Mouse (Mus musculus): ENCODE data around the gene Cpe.
A peak's percentile ranks its signal among the peaks of the same experiment; 100 is the strongest.

The Cpe gene

GRCm38 (mm10) chr8:64634131-64634865 is 58.6 kb downstream of the Cpe start:
- DNase-seq (ENCODE audit: low read depth, low spot score) = no peak

- no peak for DNase-seq (ENCODE audit: low read depth, low spot score)
Observed at GRCm38 (mm10) chr8:64632169-64632568, 60.7 kb downstream of the Cpe start.

DNA sequence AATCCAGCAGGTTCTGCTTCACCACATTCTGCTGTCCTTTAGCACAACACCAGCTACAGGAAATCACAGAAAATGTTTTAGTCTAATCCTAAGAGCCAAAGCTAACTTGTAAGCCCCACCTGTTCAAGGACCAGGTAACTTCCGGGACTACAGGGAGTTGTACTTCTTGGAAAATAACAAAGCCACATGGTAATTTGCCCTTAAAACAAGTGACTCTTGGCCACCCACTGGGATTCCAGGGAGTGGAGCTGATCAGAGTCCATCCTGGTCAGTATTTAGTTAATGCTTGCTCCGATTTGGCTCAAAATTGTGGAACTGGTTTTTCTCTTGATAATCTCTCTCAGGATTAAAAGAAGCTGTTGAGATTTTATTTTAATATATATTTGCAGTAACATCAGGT is 61.1 kb downstream of the Cpe start:
- DNase-seq (ENCODE audit: low read depth, low spot score) = no peak

GRCm38 (mm10) chr8:64629034-64629760 is 63.7 kb downstream of the Cpe start:
- DNase-seq (ENCODE audit: low read depth, low spot score) = no peak

- no peak for DNase-seq (ENCODE audit: low read depth, low spot score)
Observed at GRCm38 (mm10) chr8:64628039-64628438, 64.8 kb downstream of the Cpe start.

GRCm38 (mm10) chr8:64624603-64625037 is 68.2 kb downstream of the Cpe start:
- no peak for DNase-seq (ENCODE audit: low read depth, low spot score)

- DNase-seq (ENCODE audit: low read depth, low spot score) = no peak
Observed at GRCm38 (mm10) chr8:64620365-64621150, 72.3 kb downstream of the Cpe start.

DNA sequence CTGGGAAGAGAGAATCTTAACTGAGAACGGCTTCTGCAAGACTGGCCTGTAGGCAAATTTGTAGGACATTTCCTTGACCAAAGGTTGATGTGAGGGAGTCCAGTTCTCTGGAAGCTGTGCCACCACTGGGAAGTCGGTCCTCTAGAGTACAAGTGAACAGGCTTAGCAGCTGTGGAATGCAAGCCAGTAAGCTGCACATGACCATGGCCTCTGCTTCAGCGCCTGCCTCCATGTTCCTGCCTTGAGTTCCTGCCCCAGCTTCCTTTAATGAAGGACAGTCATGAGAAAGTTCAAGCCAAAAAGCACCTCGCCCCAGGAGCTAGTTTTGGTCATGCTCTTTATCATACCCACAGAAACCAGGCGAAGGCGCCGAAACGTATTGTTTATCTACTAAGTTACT is 73.2 kb downstream of the Cpe start:
- DNase-seq (ENCODE audit: low read depth, low spot score) = no peak

DNA sequence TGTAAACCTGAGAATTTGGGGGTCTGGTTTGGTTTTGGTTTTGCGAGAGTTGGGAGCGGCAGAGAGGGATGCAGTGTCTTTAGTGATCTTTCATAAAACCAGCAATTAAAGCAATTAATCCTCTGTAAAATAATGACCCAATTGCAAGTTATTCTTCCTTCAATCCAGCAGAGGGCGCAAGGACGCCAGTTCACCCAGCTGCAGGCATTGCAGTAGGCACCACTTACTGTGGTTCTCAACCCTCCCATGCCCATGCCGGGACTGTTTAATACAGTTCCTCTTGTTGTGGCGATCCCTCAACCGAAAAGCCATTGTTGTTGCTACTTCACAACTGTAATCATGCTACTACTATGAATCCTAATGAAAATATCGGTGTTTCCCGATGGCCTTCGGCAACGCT is 74.2 kb downstream of the Cpe start:
- peak; percentile 52 for DNase-seq (ENCODE audit: low read depth, low spot score)

DNA sequence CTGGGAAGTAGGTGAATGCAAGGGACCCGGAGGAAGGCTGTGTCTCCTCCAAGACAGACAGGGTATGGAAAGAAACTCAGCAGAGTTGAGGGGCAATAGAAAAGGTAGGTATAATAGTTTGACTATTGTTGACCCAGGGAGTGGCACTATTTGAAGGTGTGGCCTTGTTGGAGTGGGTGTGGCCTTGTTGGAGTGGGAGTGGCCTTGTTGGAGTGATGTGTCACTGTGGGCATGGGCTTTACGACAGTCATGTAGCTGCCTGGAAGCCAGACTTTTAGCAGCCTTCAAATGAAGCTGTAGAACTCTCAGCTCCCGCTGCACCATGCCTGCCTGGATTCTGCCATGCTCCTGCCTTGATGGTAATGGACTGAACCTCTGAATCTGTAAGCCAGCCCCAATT is 76.3 kb downstream of the Cpe start:
- DNase-seq (ENCODE audit: low read depth, low spot score) = no peak

DNA sequence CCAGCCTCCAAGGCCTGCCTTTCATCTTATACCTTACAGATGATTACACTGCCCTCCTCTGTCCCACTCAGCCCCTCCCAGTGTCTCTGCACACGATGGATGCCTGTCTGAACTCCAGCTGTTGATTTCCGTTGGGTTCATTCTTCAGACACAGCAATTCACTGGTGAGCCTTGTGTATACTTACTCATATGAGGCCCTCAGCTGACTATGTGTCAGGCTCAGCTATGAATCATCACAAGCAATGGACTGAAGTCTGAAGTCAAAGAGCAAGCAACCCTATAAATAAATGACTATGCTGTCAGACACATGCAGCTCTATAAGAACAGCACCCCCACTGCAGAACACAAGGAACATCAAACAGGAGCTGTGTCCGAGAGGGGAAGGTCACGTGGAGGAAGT is 77.4 kb downstream of the Cpe start:
- no peak for DNase-seq (ENCODE audit: low read depth, low spot score)

- DNase-seq (ENCODE audit: low read depth, low spot score) = no peak
Observed at GRCm38 (mm10) chr8:64613663-64614062, 79.2 kb downstream of the Cpe start.

- DNase-seq (ENCODE audit: low read depth, low spot score) = no peak
Observed at GRCm38 (mm10) chr8:64611210-64611974, 81.5 kb downstream of the Cpe start.

- no peak for DNase-seq (ENCODE audit: low read depth, low spot score)
Observed at GRCm38 (mm10) chr8:64608931-64609330, 83.9 kb downstream of the Cpe start.

- no peak for DNase-seq (ENCODE audit: low read depth, low spot score)
Observed at GRCm38 (mm10) chr8:64606015-64606414, 86.8 kb downstream of the Cpe start.

DNA sequence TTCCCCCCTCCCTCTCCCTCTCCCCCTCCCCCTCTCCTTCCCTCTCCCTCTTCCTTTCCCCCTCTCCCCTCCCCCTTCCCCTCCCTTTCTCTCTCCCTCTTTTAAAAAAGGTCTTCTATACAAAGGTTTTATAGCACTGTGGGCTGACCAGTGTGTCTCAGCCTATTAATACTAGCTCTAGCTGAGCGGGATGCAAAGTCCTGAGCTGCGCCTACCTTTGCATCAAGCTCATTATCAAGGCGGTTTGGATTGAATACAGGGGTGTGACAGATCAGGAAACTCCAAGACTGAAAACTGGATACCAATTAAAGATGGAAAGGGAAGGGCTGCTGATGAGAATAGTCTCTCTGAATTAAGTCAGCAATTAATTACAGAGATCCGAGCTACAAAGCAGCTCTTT is 94.6 kb downstream of the Cpe start:
- no peak for DNase-seq (ENCODE audit: low read depth, low spot score)

DNA sequence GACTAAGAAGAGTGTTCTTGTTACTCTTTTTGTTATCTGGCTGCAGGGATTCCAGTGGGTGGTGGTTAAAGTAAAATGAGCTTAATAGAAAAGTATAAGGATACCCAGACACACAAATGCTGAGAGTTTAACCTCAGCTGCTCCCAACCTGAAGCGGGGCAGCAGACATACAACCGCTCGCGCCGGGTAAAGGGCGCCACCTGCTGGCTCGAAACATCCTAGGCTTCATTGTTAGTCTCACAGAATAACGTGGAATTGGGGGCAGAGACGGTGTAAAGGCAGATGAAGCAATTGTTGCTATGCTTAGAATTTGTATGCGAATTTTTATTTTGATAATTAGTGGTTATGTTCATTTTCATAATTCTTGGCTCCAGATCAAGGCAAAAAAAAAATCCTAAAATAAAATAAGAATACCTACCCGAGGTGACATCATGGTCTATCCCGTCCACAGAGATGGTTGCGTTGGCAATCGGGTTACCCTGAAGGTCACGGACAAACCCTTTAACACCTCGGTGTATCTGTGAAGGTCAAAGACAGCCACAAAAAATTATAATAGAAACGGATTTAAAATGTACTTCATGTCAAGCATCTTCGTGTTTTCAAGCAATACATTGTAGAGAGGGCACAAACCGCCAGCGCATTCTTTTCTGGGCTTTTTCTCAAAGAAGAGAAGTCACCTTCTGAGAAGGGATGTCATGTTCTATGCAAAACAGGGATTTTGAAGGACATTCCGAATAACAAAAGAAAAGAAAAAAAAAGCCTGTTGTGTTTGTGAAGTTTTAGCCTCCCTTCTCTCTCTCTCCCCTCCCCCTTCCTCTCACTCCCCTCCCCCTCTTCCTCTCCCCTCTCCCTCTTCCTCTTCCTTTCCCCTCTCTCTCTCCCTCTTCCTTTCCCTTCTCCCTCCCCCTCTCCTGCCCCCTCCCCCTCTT is 95.5 kb downstream of the Cpe start:
- peak; percentile 67 for DNase-seq (ENCODE audit: low read depth, low spot score)

GRCm38 (mm10) chr8:64596396-64596795 is 96.5 kb downstream of the Cpe start:
- DNase-seq (ENCODE audit: low read depth, low spot score) = no peak

DNA sequence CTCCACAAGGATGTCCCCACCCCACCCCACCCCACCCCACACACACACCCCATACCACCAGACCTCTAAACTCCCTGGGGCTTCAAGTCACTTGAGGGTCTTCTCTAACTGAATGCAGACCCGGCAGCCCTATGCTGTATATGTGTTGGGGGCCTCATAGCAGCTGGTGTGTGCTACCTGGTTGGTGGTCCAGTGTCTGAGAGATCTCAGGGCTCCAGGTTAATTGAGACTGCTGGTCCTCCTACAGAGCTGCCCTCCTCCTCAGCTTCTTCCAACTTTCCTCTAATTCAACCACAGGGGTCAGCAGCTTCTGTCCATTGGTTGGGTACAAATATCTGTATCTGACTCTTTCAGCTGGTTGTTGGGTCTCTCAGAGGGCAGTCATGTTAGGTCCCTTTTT is 102.4 kb downstream of the Cpe start:
- no peak for DNase-seq (ENCODE audit: low read depth, low spot score)

- DNase-seq (ENCODE audit: low read depth, low spot score) = no peak
Observed at GRCm38 (mm10) chr8:64582887-64583286, 110.0 kb downstream of the Cpe start.

DNA sequence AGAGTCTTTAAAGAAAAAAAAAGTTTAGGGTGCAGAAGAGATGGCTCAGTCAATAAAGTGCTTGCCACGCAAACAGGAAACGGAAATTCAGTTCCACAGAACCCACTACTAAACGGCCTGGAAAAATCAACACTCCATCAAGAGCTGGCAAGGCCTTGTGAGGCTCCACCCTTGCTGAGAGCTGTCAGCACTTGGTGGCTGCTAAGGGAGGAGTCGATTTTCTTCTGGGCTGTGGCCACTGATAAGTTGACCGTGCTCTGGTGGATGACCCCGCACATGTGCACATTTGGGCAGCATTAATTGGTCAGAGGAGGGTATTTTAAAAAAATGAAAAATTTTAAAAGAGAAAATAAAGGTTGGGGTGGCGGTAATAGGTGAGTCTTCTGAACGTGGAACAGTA is 114.6 kb downstream of the Cpe start:
- DNase-seq (ENCODE audit: low read depth, low spot score) = no peak

All from forelimb bud, embryonic 11.5 days (tissue).